ENCODE assay signal across 35 mouse cellular contexts in the genomic region with DNA sequence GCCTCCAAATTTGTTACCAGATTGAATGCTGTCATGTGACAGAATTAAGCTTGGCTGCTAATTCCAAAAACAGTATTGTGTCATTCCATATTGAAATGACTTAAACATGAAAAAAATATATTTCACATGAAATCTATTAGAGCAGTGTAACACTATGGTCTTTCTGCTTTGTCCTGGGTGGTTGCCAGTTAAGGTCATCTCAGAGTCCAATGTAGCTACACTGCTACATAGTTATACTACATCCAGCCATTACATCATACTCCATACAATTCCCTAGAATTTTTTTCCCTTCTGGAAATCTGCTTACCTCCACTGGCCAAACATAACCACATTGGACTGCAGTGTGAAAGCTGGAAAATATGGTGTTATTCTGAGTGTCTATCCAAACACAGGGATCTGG.
"Had no signal": no experiment of that assay in that cellular context is flagged by ENCODE, and none has a peak within 500 bp of the region (broad histone marks: within the 10 kb centered on the region; RNA-seq: fewer than 3 reads in every experiment).

No protein-coding gene starts in this region.

- H3K4me3 ChIP-seq: heart, embryonic 10.5 days; heart, embryonic 12.5 days; heart, embryonic 13.5 days; heart, embryonic 15.5 days; hindbrain, embryonic 10.5 days; hindbrain, embryonic 12.5 days; hindbrain, embryonic 13.5 days; hindbrain, embryonic 15.5 days; intestine, embryonic 15.5 days; kidney, embryonic 15.5 days; layer of hippocampus, adult 2 months had no signal

- ATAC-seq: hindbrain, embryonic 16.5 days; hindbrain, postnatal 0 days; inflammation-experienced regulatory T-cells, adult 6 months; intestine, embryonic 15.5 days; intestine, embryonic 16.5 days; intestine, postnatal 0 days had no signal

- H3K4me1 ChIP-seq: hindbrain, embryonic 12.5 days; hindbrain, embryonic 13.5 days; hindbrain, embryonic 15.5 days; intestine, embryonic 15.5 days had no signal

- H3K9me3 ChIP-seq: heart, embryonic 10.5 days; heart, embryonic 12.5 days; heart, embryonic 13.5 days; heart, embryonic 15.5 days; hindbrain, embryonic 10.5 days; hindbrain, embryonic 12.5 days; hindbrain, embryonic 13.5 days; hindbrain, embryonic 15.5 days; intestine, embryonic 15.5 days; kidney, embryonic 15.5 days had no signal

- H3K9ac ChIP-seq: heart, embryonic 12.5 days; heart, embryonic 13.5 days; heart, embryonic 15.5 days; hindbrain, embryonic 12.5 days; hindbrain, embryonic 13.5 days; hindbrain, embryonic 14.5 days; hindbrain, embryonic 15.5 days; intestine, embryonic 15.5 days; kidney, embryonic 15.5 days had no signal

- H3K27ac ChIP-seq: heart, embryonic 13.5 days; heart, embryonic 15.5 days; hindbrain, embryonic 10.5 days; hindbrain, embryonic 12.5 days; hindbrain, embryonic 13.5 days; hindbrain, embryonic 14.5 days; hindbrain, embryonic 15.5 days; hindbrain, postnatal 0 days; intestine, embryonic 15.5 days; kidney, embryonic 15.5 days; kidney, postnatal 0 days; layer of hippocampus, adult 2 months had no signal

- H3K36me3 ChIP-seq: heart, embryonic 10.5 days; heart, embryonic 13.5 days; heart, embryonic 15.5 days; hindbrain, embryonic 10.5 days; hindbrain, embryonic 12.5 days; hindbrain, embryonic 13.5 days; hindbrain, embryonic 15.5 days; intestine, embryonic 15.5 days; kidney, embryonic 15.5 days had no signal

- H3K4me2 ChIP-seq: heart, embryonic 11.5 days; heart, embryonic 12.5 days; heart, embryonic 13.5 days; heart, embryonic 15.5 days; hindbrain, embryonic 12.5 days; hindbrain, embryonic 13.5 days; hindbrain, embryonic 14.5 days; hindbrain, embryonic 15.5 days; intestine, embryonic 15.5 days; kidney, embryonic 15.5 days had no signal

- DNase-seq: heart, postnatal 10 days; heart, postnatal 14 days; heart, postnatal 36 days; heart, postnatal 4 days; kidney, adult 11 months; kidney, adult 18-20 months; kidney, adult 2 months; kidney, adult 8-10 months; kidney, adult 9 months; kidney, postnatal 10 days; kidney, postnatal 14 days; kidney, postnatal 25 days; kidney, postnatal 36 days; kidney, postnatal 4 days; layer of hippocampus, adult 9-11 months; layer of hippocampus, postnatal 36 days had no signal

- H3K27me3 ChIP-seq: heart, embryonic 12.5 days; heart, embryonic 13.5 days; heart, embryonic 15.5 days; hindbrain, embryonic 12.5 days; hindbrain, embryonic 13.5 days; hindbrain, embryonic 15.5 days; intestine, embryonic 15.5 days; kidney, embryonic 15.5 days had no signal
